Mouse (Mus musculus) heart, embryonic 12.5 days (tissue): Measurements from ENCODE around the gene Speer2. TPM values are rescaled to one million over a fixed set of nuclear protein-coding genes. Genes with fewer than 3 reads are reported as not detected.

Source experiments
- ATAC-seq: fragments of 200-750 bp; cut with Nextera tagmentation; 2 replicates; pipeline ENCODE4 v1.8.0; 2017; ENCODE audit warnings: moderate TSS enrichment, moderate library complexity; ENCODE audit not compliant: insufficient number of reproducible peaks, low FRiP score
- H3K27ac ChIP-seq: fragments of 300-500 bp; sonication (generic); 2 replicates; pipeline ENCODE4 v1.5.1; 2016; ENCODE audit warnings: mild to moderate bottlenecking, moderate library complexity; ENCODE audit not compliant: poor library complexity, severe bottlenecking
- H3K27me3 ChIP-seq: fragments of 300-500 bp; sonication (generic); replicated peaks from 2 replicates; pipeline ENCODE4 v1.6.1; 2016; ENCODE audit warnings: mild to moderate bottlenecking, moderate library complexity
- H3K36me3 ChIP-seq: fragments of 300-500 bp; sonication (generic); 2 replicates; pipeline ENCODE4 v1.6.1; 2016; ENCODE audit warnings: mild to moderate bottlenecking, moderate library complexity
- H3K4me1 ChIP-seq: fragments of 300-500 bp; sonication (generic); replicated peaks from 2 replicates; pipeline ENCODE4 v1.6.1; 2016; ENCODE audit warnings: mild to moderate bottlenecking
- H3K4me2 ChIP-seq: fragments of 300-500 bp; sonication (generic); 2 replicates; pipeline ENCODE4 v1.6.1; 2016; ENCODE audit warnings: mild to moderate bottlenecking, moderate library complexity
- H3K4me3 ChIP-seq: fragments of 300-500 bp; sonication (generic); 2 replicates; pipeline ENCODE4 v1.5.1; 2016; ENCODE audit warnings: mild to moderate bottlenecking
- H3K9ac ChIP-seq: fragments of 300-500 bp; sonication (generic); 2 replicates; pipeline ENCODE4 v1.6.1; 2016; ENCODE audit warnings: mild to moderate bottlenecking, moderate library complexity
- H3K9me3 ChIP-seq: fragments of 300-500 bp; sonication (generic); replicated peaks from 2 replicates; pipeline ENCODE4 v1.6.1; 2016; ENCODE audit warnings: mild to moderate bottlenecking, moderate library complexity
- WGBS: fragments of 180-500 bp; shearing (Covaris S2); methylation state at CpG from one replicate; pipeline ENCODE4 v1.1.7; 2016; 5-methylcytosine and 5-hydroxymethylcytosine counted together
- polyA plus RNA-seq: library from polyadenylated mRNA; unstranded; fragments of >200 nt; fragmentation: Nextera tagmentation; extraction: Ambion mirVana; gene quantifications from 2 replicates; pipeline ENCODE4 v1.2.1, GENCODE M21; 2016

Speer2 gene
- polyA plus RNA-seq: not detected in 2 replicates

DNA sequence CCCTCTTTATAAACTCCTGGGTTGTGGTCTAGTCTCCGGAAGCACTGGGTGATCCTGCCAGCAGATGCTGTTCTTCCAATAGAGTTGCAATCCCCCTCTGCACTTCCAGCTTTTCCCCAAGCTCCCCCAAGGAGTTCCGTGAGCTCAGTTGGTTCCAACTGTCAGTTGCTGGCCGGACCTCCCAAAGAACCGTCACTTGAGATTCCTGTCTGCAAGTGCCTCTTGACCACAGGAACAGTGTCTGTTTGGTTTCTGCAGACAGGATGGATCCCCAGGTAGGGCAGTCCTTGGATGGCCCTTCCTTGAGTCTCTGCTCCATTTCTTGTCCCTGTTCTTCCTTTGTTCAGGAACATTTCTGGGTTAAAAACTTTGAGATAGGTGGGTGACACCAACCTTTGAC, at the start of gene Speer2:
TSS of gene Speer2 (minus strand) at position 101 of the 400 bp plus-strand sequence.
- Histone ChIP-seq H3K27me3 (no peaks in the 10 kb centered on the region), H3K4me2 (no peak within 1 kb of the TSS), H3K9ac (no peak within 1 kb of the TSS), H3K36me3 (no peaks in the 10 kb centered on the region), H3K4me3 (no peak within 1 kb of the TSS), H3K27ac (no peak within 1 kb of the TSS), H3K4me1 (no peaks in the 10 kb centered on the region), H3K9me3 (no peaks in the 10 kb centered on the region; the same call in 1 of the 2 replicates)
- WGBS: 81% methylated on average over 4 of the region's 4 CpGs
- ATAC-seq: no peak

DNA sequence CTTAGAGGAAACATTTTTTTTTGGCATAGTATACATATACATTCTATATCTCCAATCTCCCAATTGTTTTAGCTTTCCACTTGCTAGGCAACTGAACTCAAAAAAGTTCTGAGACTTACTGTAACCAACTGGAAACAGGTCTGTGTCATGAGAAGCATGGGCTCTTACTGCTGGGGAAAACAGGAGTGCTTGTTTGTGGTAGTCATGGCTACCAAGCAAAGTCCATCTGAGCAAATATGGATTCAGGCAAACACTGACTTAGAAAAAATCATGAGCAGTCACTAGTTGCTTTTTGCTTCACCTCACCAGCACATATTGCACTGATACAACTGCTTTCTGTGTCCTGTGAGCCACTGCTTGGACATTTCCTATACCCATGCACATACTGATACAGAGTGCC, 40.8 kb upstream of the Speer2 start:
- ATAC-seq: no peak
- no peaks in the 10 kb centered on the region for H3K36me3 ChIP-seq
- H3K9ac ChIP-seq: no peak overlapping the region
- no peaks in the 10 kb centered on the region for H3K9me3 ChIP-seq
- H3K4me1 ChIP-seq: no peaks in the 10 kb centered on the region
- H3K4me3 ChIP-seq: no peak overlapping the region
- H3K4me2 ChIP-seq: no peak overlapping the region
- no peak overlapping the region for H3K27ac ChIP-seq
- no peaks in the 10 kb centered on the region for H3K27me3 ChIP-seq

- H3K9me3 ChIP-seq: no peaks in the 10 kb centered on the region
- no peak overlapping the region for H3K27ac ChIP-seq
- H3K27me3 ChIP-seq: no peaks in the 10 kb centered on the region
- no peak overlapping the region for H3K9ac ChIP-seq
- no peak overlapping the region for H3K4me3 ChIP-seq
- no peaks in the 10 kb centered on the region for H3K4me1 ChIP-seq
- no peak for ATAC-seq
- no peak overlapping the region for H3K4me2 ChIP-seq
- no peaks in the 10 kb centered on the region for H3K36me3 ChIP-seq
These were observed 17.2 kb upstream of the Speer2 start for GRCm38 (mm10) chr16:69880712-69881111.

DNA sequence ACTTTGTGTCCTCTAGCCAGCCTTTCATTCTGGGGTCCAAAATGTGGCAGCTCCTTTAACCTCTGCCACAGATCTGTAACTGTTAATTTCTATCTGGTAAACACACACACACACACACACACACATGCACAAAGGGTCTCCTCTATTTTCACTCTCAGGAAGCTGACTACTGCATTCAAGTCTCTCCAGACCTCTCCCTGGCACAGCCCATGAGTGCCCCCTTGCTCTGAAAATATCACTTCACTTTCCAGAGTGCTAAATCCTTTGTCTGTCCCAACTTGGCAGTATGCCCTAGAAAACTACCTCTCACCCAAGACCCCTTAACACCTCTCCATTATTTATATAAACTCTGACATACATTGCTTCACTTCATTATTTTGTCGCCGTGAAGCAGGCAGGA, 26.9 kb downstream of the Speer2 start:
- H3K4me1 ChIP-seq: no peaks in the 10 kb centered on the region
- H3K27ac ChIP-seq: no peak overlapping the region
- ATAC-seq: no peak
- H3K27me3 ChIP-seq: no peaks in the 10 kb centered on the region
- H3K36me3 ChIP-seq: no peaks in the 10 kb centered on the region
- 76% methylated on average over 2 of the region's 2 CpGs for WGBS
- no peak overlapping the region for H3K9ac ChIP-seq
- H3K4me2 ChIP-seq: no peak overlapping the region
- H3K4me3 ChIP-seq: no peak overlapping the region
- H3K9me3 ChIP-seq: no peaks in the 10 kb centered on the region

DNA sequence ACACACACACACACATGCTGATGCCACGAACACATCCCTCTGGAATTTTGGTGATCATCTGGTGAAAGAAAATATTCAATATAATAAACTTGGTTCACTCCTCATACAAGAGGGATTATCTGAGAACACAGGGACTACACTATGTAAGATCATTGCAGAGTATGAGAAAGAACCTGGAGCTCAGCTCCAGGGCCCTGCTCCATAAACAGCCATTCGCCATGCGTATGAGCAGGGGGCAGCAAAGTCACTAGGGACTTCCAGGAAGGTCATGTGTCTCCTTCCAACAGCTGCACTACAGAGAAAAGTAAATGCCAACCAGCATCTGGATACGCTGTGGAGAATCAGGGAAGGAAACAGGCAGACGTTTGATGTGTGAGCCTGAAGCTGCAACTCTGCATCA, 49.9 kb downstream of the Speer2 start:
- WGBS: 70% methylated on average over 5 of the region's 5 CpGs
- ATAC-seq: no peak

More for the DNA sequence above, 49.9 kb downstream of the Speer2 start:
- Histone ChIP-seq H3K9me3 (no peaks in the 10 kb centered on the region), H3K9ac (no peak overlapping the region), H3K27me3 (no peaks in the 10 kb centered on the region), H3K4me3 (no peak overlapping the region), H3K4me2 (no peak overlapping the region), H3K36me3 (no peaks in the 10 kb centered on the region), H3K27ac (no peak overlapping the region), H3K4me1 (no peaks in the 10 kb centered on the region)
